Mouse (Mus musculus) liver, embryonic 14.5 days (tissue): ENCODE data around the gene Akr1b8.

Experiments used
- CTCF ChIP-seq: IDR thresholded peaks from 2 replicates; pipeline ENCODE4 v1.5.1; 2016; ENCODE audit warnings: antibody characterized with exemption, low read depth, control low read depth
- EP300 ChIP-seq: IDR thresholded peaks from 2 replicates; pipeline ENCODE4 v1.6.1; 2016; ENCODE audit warnings: antibody characterized with exemption, low read depth

DNA sequence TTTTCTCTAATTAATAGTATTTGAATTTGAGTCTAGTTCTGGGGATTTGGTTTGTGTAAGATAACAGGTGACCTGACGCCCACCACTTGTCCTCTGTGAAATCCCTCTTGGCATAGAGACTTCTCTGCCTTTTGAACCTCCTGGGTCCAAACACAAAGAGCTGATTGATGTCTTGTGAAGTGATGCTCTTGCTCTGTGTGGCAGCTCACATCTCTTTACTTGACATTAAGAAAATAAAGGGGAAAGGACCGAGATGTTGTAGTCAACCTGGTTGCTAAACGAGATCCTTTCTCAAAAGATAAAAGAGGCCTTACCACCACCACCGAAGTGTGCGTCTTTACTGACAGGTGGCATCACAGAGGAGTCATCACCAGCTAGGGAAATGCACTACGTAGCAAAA, 35.3 kb upstream of the Akr1b8 start:
- TF ChIP-seq CTCF (no peak), EP300 (no peak)
